Mouse (Mus musculus) layer of hippocampus, adult 9-11 months (tissue): ENCODE results near the gene Naif1.

ENCODE experiments used
- DNase-seq: peaks from one replicate; pipeline ENCODE4 v3.0.0; 2022

The Naif1 gene

GRCm38 (mm10) chr2:32449761-32450754 lies at the start of gene Naif1:
TSS of gene Naif1 (plus strand) at chr2:32450457.
- DNase-seq = peak; percentile 82

- DNase-seq = peak; percentile 92
These were observed 45.6 kb upstream of the Naif1 start for GRCm38 (mm10) chr2:32404663-32405062.

GRCm38 (mm10) chr2:32407144-32407824 lies 43.0 kb upstream of the Naif1 start:
- DNase-seq = no peak

DNA sequence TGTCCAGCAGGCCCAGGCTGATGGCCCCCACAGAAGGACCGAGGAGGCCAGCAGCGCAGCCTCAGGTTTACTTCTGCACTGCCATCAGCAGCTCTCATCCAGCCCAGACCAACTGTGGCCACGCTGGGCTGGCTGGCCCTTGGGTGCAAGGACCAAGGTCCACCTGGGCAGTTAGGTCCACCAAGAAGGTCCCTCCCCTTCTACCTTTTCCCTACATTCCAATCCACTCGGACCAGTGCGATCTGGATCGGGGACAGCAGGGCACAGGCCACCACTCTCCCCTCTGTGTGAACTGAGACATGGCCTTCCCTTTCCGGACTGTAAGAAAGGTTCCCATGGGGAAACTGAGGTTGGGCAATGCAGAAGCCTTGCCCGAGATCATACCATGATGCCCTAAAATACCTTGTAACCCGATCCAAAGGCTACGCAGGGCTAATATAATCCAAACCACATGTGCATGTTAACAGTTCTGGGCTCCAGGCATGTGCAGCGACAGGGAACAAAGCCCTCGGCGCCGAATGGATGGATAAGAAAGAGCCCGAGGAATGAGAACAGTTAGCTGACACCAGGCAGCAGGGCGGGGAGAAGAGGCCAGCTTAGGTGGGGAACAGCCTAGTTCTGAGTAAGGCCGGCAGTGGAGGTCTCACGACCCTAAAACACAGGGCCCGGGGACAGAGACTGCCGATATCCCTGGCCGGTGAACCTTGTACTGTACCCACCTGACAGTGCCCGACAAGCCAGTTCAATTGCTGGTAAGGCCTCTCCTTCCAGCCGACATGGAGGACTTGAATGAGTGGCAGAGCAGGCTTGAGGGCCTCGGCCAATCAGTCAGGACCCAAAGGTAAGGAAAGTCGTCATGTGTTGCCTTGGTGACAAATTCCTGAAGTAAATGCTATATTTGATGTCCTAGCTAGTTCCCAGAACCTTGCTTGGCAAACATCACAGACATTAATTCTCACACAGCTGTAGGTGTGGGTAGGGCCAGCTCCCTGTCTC lies 41.5 kb upstream of the Naif1 start:
- no peak for DNase-seq

DNA sequence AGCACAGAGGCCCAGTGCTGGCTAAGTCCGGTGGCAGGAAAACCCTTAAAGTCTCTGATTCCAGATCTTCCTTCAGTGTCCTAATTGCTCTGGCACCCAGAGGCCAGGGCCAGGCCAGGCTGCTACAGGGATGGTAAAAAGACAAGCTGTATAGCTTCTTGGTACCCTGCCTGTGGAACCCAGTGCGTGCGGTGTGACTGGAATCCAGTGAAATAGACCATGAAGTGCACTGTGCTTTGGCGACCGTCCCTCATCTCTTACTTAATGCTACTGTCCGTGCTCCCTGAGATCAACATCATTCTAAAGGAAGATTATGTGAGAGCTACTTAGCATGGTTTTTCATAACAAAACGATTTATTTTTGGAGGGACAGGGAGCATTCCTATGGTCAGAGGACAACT lies 38.9 kb upstream of the Naif1 start:
- DNase-seq = no peak

DNA sequence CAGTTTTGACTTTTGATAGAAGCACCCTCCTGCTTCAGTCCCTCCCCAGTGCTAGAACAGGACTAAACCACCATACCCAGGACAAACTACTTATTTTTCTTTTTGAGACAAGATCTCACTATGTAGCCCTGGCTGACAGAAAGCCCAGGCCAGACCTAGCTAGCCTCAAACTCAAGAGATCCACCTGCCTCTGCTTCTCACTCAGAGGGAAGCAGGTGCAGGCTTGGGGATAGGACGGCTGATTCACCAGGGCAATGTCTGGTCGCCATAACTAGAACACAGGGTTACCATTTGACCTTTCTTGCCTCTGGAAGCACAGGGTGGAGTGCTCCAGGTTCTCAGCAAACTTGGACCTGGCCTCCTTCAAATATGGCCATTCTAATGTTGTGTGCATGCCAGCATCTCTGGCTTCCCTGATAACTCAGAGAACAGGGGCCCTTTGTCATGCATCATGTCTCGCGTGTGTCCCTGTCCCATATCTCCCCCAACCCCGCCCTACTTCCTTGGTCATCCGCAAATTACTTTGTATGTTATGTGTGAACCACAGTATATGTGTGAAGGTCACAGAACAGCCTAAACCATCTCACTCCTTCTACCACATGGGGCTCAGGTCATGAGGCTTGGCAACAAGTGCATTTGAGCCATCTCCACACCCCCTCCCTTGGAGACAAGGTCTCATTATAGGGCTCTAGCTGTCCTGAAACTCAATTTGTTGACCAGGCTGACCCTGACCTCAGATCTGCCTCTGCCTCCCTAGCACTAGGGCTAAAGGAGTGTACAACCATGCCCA lies 37.3 kb upstream of the Naif1 start:
- no peak for DNase-seq

- DNase-seq = no peak
These were observed 36.3 kb upstream of the Naif1 start for GRCm38 (mm10) chr2:32413936-32414335.

DNA sequence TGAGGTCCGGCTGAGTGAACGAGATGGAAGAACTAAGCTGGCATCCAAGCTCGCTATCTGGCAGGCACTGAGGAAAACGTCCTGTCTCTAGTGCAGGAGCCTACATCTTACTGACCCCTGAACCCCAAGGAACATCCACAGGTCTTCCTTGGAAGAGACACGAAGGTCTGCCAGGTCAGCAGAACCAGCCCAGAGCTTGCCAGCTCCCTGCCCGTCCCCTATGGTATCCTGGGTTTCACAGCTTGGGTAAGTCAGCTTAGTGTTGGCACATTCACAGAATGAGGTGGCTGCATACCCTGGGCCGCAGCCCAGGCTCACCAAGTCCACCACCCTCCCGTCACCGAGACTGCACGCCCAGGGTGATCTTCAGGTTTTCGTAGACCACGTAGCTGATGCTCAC lies 34.5 kb upstream of the Naif1 start:
- DNase-seq = no peak

DNA sequence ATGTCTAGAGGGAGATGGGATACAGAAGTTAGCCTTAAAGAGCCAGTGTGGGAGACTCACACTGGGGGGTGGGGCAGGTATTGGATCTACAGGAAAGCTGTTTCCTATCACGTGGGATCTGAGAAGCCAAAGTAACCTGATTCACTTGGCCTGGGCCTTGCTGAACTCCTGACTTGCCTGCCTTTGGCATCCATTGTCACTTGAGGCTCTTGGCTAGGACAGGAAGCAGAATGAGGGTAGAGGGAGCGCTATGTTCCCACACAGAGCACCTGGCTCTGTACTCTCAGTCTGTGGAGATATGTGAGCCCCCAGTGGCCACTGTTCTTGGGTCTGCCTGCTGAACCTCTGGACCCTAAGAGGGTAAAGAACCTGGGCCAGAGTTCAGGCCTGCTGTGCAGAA lies 33.7 kb upstream of the Naif1 start:
- DNase-seq = no peak

DNA sequence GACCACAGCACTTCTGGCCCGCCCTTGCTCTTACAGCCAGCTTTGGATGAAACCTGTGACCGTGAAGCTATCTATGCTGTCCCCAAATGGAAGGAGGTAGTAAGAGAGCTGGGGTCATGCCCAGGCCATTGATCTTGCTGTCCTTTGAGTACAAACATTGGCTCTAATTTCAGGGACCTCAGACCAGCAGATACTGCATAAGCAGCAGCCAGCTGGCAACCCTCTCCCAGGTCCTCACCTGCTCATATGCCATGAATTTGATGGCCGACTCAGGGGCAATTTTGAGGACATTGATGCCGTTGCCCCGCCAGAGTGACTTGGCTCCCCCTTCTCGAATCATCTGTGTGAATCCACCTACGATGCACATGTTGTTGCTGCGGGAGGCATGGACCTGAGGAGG lies 32.8 kb upstream of the Naif1 start:
- DNase-seq = no peak

DNA sequence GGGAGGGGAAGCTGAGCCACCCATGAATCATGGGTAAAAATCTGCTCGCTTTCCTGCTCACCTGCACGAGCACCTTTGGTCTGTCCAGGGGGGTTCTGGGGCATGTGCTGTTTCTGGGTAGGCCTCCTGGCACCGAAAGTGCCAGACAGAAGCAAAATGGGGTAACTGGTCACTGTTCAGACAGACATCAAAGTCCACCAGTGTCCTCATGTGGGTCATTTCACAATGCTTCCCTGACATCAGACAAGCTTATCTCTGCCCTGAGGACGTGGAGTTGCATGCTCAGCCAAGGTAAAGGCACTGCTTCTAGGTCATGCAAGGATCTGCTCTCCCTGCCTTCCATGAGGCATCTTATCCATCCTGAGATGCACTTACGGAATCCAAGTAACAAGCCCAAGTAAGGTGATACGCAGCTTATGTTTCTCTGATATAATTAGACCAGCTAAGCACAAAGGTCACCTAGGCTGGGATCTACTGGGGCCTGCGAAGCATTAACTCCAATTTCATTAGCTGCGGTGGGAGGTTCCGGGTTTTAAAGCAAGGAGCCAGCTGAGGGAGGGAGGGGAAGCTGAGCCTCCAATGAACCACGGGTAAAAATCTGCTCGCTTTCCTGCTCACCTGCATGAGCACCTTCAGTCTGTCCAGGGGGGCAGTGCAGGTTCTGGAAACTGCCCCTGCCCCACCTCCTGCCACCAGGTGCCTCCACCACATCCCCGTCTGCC lies 31.7 kb upstream of the Naif1 start:
- no peak for DNase-seq

DNA sequence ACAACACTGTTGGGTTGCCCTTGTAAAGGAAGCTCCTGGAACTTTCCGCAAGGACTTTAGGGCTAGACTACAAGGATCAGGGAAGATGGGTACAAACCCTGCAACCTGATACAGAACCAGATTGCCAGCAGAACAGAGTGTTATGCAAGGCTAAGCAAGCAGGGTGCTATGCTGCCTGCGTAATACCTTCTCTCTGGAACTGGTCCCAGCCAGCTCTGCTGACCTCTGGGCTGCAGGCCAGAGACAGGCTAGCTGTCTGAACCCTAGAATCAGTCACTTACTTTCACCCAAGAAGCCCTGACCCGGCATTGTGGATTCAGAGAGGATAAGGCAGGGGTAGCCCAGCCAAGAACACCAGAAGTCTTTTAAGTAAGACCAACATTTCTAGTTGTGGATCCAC lies 30.9 kb upstream of the Naif1 start:
- no peak for DNase-seq

DNA sequence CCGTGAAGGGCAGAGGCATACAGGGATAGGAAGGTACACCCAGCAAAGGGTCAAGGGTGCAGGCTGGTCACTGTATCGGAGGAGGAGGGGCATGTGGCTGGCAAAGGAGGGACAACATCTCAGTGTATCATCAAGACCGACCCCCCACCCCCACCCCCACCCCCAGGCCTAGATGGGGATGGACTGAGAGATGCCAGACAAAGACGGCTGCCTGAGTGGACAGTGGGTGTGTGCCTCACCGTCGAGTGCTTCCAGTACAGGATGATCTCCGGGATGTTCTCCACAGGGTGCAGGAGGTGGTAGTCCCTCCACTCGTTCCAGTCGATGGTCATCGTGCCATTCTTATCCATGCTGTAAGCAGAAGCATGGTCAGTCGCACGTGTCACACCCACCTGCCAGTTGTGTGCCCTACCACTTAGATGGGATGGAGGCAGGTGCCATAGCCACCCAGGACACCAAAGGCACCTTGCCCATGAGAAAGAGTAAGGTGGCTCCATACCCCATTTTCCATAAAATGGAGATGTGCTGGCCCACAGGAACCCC lies 30.1 kb upstream of the Naif1 start:
- no peak for DNase-seq

- DNase-seq = no peak
These were observed 29.6 kb upstream of the Naif1 start for GRCm38 (mm10) chr2:32420647-32421046.

DNA sequence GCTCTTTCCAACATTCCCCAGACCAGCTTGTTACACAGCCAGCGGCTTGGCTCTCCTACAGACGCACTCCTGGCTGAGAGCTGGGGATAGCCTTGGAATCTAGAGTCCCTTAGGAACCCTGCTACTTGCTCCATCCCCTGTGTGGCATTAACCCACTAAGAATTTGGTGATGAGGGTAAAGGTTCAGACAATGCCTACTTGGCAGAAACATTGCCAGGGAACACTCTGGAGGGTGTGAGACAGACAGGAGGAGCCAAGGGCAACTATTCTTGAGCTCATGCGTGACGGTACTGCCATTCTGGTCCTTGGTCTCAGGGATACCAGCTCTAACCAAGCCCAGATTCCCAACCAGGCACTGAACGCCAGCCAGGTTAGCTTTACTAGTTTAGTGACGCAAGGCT lies 28.4 kb upstream of the Naif1 start:
- DNase-seq = no peak

DNA sequence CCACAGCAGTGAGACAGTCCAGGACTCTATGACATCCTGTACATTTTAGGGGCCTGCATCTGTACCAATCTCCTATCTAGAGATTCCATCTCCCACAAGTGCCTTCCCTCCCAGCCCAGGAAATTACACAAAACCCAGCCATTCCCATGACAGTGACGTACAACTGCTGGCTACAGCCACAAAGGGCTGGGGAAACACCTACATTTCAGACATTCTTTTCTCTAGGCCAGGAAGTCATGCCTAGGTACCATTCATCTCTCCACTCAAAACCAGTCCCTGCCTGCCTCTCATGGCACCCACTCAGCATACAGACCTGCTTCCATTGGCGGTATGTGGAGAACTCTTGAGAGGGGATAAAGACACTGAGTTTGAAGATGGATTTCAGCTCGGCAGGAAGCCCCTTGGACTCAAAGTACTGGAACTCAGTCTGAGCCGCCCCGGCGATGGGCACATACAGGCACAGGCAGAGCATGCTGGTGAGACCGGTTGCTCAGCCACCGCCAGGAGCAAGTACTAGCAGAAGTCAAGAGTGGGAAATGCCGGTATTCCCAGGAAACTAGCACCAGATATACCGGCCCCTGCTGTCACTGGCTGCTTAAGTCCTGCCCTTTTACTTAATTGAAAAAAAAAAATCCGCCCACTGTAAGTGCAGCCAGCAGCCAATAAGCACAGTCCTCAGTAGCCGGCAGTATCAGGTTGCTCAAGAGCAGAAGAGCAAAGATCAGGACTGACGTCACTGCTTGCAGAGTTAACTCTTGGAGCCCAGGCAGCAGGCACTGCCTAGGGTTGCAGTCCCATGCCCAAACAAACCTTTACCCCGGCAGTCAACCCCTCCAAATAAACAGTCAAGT lies 26.6 kb upstream of the Naif1 start:
- DNase-seq = peak; percentile 65

GRCm38 (mm10) chr2:32424796-32425195 lies 25.5 kb upstream of the Naif1 start:
- DNase-seq = no peak

DNA sequence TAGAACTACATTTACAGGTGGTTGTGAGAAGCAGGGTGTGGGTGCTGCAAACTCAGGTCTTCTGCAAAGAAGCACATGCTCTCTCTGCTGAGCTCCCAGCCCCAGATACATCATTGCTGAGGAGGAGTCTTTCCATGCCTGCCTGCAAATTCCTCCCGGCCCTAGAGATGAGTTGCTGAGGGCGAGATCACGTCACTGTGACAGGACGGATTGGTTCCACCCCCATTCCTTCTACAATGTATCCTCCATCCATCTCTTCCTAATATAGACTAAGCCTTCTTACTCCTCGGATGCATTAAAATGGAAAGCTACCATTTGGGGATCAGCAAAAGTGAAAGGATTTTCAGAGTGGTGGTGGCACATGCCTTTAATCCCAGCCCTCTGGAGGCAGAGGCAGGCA lies 24.7 kb upstream of the Naif1 start:
- DNase-seq = no peak

DNA sequence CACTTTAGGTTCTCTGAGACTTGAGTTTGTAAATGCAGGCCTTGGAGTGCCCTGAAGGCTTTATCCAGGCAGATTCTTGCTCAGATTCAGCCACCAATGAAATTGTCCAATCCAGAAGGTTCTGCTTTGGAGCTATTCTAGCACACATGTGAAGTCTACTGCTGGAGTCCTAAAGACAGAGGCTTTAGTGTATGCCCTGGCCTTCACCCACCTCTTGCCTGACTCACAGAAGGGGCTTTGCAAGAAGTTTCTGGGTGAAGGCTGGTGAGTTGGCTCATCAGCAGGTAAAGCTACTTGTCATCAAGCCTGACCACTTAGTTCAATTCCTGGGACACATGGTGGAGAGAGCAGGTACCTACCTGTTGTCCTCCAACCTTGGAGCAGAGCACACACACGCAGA lies 24.1 kb upstream of the Naif1 start:
- no peak for DNase-seq

DNA sequence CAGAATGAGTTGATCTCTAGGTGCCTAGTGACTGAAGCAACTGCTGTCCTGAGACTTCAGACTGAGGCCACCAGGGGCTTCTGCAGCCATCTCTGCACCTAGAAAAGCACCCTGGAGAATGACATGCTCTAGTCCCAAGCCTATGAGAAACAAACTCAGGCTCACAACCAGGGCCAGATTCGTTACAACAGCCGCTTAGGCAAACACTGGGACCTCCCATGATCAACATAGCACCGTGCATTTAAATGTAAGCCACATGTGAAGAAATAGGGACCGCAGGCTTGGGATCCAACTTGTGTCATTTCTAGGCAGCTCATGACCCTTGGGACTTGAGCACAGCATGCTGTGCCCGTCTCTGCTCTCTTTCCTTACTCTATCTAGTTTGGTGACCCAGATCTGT lies 22.5 kb upstream of the Naif1 start:
- DNase-seq = no peak
